Mouse (Mus musculus) retina, postnatal 1 day (tissue): ENCODE measurements around the gene Kazn.

Source experiments
- DNase-seq: peaks from one replicate; pipeline ENCODE4 v3.0.0-alpha.2; 2012

The Kazn gene

GRCm38 (mm10) chr4:142160041-142160440 is 79.2 kb downstream of the Kazn start:
- peak; percentile 19 for DNase-seq

- DNase-seq = no peak
These were observed 82.7 kb downstream of the Kazn start for GRCm38 (mm10) chr4:142156506-142156905.

GRCm38 (mm10) chr4:142154246-142154645 is 85.0 kb downstream of the Kazn start:
- no peak for DNase-seq

DNA sequence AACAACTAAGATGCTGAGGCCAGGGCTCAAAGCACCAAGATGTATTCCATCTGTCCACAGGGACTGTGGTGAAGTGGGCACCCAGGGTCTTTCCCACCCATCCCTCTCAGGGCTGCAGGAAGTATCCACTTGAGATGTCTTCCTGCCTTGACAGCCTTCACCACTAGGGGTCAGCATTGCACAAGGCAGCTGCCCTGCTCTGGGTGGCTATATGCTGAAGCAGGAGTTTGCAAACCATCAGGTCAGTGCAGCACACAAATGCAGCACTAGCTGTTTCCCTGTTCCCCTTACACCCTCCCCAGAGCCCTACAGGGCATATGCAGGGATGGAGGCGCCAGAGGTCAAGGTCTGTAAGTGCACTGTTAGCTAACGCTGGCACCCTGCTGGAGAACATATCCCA is 85.7 kb downstream of the Kazn start:
- peak; percentile 89 for DNase-seq

- no peak for DNase-seq
These were observed 86.3 kb downstream of the Kazn start for GRCm38 (mm10) chr4:142152733-142153422.

- no peak for DNase-seq
These were observed 89.1 kb downstream of the Kazn start for GRCm38 (mm10) chr4:142150086-142150485.

DNA sequence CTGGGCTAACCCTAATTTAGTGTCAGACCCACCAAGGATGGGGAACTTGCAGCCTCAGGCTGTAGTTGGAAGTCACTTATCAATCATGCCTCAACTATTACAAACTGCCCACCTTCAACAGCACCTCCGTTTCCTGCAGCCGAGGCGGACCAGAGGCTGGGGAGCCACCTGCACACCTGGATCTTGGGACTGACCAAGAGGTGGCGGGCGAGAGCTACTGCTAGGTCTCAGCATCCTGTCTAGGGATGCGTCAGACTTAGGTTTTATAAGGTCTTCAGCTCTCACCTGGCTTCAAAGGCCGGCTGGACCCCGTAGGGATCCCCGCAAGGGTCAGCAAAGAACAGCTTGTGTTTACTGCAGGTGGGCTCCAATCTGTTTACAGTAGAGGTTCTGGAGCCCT is 90.0 kb downstream of the Kazn start:
- no peak for DNase-seq

DNA sequence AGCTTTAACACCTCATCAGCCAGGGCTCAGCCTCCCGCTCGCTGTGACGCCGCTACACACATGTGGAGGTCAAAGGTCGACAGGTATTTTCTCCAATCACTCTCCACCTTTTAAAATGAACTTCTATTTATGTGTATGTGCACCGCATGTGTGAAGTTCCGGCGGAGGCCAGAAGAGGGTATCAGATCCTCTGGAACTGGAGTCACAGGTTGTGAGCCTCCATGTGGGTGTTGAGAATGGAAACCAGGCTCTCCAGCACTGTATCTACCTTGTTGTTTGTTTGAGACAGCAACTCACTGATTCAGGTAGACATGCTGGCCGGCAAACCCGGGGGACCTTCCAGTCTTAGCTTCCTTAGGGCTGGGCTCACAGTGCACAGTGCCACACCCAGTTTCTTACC is 91.5 kb downstream of the Kazn start:
- DNase-seq = no peak

- peak; percentile 23 for DNase-seq
These were observed 95.1 kb downstream of the Kazn start for GRCm38 (mm10) chr4:142144096-142144495.

GRCm38 (mm10) chr4:142143290-142143689 is 95.9 kb downstream of the Kazn start:
- DNase-seq = no peak

- DNase-seq = no peak
These were observed 99.5 kb downstream of the Kazn start for GRCm38 (mm10) chr4:142139729-142140128.

GRCm38 (mm10) chr4:142138356-142139099 is 100.7 kb downstream of the Kazn start:
- DNase-seq = peak; percentile 70

- no peak for DNase-seq
These were observed 102.3 kb downstream of the Kazn start for GRCm38 (mm10) chr4:142136766-142137503.

- no peak for DNase-seq
These were observed 103.7 kb downstream of the Kazn start for GRCm38 (mm10) chr4:142135515-142135914.

DNA sequence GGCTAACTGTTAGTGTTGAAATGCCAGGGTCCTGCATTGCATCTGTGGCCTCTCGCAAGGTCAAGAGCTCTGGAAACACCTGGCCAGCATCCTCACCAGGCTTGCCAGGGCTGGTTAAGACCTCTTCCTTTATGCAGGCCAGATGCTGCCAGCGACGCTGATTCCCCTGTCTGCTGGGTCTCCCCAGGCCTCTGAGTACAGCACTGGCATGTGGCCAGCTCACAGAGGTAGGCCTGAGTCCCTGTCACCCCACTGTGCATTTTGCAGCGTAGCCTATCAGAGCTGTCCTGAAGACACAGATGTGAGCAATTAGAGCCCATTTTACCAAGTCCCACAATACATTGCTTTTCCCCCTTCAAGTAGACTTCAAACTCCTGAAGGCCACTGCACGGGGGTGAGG is 109.0 kb downstream of the Kazn start:
- peak; percentile 27 for DNase-seq

DNA sequence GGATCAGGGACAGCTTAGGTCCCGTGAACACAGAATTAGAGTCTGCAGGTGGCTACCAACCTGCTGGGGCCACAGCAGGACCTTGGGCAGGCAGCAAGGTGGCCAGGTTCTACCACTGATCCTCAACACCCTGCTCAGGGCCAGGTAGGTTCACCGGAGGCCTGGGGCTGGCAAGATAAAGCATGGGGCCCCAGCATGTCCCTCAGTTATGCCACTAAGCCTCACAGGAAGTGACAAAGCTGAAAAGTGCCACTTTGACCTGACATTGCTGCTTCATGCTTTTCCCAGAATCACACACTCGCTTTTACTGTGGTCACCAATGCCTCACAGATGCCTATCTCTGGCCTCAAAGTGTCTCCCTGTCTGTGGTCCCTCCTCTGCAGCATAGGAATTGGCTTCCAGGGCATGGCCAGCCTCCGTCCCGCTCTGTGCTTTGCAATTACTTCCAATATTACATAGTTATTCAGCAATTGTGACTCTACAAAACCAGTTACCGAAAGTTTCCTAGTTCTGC is 111.9 kb downstream of the Kazn start:
- no peak for DNase-seq

DNA sequence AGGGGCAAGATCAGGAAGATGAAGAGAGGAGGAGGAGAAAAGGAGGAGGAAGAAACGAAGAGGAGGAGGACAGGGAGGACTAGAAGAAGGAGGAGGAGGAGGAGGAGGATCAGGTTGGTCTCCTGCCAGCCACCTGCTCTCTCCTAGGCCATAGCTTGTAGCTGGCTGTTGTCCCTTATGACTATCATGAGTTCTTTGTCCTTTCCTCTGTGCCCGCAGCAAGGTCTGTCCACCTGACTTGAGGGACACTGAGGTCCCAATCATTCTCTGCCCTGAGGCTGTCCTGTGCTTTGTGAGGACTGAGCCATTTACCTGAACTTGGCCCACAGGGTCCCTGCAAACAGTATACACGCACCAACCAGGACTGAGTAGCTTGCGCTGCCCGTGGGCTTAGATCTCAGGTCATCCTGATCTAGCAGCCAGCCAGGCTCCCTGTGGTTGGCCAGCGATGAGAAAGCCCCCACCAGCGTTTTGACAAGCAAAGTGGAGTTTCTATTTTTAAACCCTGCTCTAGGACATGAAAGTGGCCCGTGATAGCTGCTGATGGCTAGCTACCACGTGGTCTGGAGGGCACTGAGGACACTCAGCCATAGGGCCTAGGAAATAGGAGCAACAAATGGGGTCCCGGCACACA is 112.4 kb downstream of the Kazn start:
- peak; percentile 14 for DNase-seq

GRCm38 (mm10) chr4:142121164-142121563 is 118.0 kb downstream of the Kazn start:
- no peak for DNase-seq

GRCm38 (mm10) chr4:142118522-142118921 is 120.7 kb downstream of the Kazn start:
- no peak for DNase-seq

GRCm38 (mm10) chr4:142117993-142118392 is 121.2 kb downstream of the Kazn start:
- DNase-seq = no peak

DNA sequence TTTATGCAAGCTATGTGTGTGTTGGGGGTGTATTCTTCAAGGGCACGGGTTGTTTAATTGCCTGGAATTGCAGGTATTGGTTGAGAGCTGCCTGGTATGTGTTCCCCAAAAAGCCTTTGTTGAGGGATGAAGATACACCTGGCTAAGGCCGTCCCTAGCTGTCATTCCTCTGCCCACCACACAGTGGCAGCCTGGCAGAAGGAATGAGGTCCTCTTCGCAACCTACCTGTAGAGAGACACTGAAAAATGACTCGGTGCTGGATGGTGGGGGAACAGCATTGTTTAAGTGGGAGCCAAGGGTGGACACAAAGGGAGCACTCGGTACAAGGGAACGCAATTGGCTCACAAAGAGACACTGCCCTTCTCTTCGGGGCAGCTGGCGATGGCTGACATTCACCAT is 125.9 kb downstream of the Kazn start:
- no peak for DNase-seq

GRCm38 (mm10) chr4:142103081-142103671 is 136.0 kb downstream of the Kazn start:
- DNase-seq = no peak

DNA sequence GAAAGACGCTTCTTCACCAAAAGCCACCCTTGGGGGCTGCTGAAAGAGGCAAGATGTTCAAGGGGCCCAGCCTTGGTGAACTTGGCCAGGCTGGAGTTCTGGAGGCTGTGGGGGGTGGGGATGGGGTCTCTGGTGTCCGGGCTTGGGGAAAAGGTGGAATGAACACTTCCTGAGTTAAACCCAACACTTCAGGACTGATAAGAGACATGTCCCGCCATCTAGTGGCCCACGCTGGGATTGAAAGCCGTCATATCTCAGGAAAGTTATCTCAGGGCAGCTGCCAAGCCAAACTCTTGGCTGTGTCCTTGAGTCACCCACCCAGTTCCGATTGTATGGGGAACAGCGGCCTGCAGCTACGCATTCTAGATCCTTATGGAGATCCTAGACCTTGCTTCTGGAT is 140.9 kb downstream of the Kazn start:
- peak; percentile 79 for DNase-seq
